Mouse (Mus musculus) forelimb bud, embryonic 11.5 days (tissue): ENCODE measurements at regions not wholly inside any gene's neighbourhood (a gene's known extent, or its start where the extent isn't known, plus 50 kb on each side); places are given as distances from the start of the nearest gene placed in this dataset.

Experiments
- DNase-seq: peaks from one replicate; pipeline ENCODE4 v3.0.0-alpha.2; 2012; ENCODE audit warnings: low read depth, low spot score

- DNase-seq, result no peak
Measured at GRCm38 (mm10) chr6:49893113-49893512, 70.6 kb downstream of the Npy start.

DNA sequence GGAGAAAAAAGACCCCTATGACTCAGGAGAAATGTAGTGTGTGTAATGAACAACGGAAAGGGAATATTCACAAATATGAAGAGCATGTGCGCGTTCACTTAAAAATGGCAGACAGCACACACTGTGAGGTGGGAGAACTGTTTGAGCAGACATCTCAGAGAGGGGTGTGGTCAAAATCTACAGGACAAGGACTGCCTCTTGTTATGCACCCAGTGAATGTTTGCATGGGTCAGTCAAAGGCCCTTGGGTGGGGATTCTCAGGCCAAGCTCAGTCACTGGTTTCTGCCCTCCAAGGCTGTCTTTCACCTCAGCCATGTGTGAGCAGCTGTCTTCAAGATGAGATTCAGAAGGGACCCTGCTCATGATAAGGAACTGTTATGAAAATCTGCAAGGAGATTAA lies 76.6 kb downstream of the Npy start:
- no peak for DNase-seq

DNA sequence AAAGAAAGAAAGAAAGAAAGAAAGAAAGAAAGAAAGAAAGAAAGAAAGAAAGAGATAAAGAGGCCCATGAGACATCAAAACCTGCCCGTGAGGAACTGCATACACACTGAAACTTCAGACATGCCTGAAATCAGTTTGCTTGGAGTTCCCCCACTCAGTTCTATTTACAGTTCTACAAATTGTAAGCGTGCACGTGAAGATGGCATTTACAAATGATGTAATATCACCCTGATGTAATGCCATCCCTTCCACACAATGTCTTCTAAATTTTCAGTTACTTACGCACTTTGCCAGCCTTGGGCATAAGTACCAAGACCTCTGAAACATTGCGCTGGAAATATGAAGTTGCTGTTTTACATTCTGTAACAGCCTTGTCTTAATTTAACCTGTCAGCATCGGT lies 79.0 kb downstream of the Npy start:
- DNase-seq, result no peak

DNA sequence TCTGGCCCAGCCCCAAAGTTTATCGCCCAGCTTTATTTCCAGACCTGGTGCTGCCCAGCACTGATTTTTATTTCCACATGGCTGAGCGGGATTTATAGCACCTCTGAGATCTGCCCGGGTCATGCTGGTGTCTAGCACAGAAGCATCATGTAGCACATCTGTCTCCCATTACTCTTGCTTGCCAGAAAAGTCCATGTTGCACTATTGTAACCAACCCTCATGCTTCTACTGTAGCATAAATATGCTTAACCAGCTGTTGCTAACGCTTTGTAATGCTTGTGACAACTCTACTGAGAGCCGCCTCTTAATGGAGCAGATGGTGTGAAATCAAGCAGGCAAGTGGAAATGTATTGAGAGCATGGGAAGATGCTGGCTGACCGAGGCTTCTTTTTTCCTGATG lies 81.5 kb downstream of the Npy start:
- peak; percentile 63 for DNase-seq

GRCm38 (mm10) chr6:49906456-49906855 lies 83.9 kb downstream of the Npy start:
- DNase-seq, result no peak

GRCm38 (mm10) chr6:49919089-49919812 lies 96.7 kb downstream of the Npy start:
- DNase-seq, result peak; percentile 47

DNA sequence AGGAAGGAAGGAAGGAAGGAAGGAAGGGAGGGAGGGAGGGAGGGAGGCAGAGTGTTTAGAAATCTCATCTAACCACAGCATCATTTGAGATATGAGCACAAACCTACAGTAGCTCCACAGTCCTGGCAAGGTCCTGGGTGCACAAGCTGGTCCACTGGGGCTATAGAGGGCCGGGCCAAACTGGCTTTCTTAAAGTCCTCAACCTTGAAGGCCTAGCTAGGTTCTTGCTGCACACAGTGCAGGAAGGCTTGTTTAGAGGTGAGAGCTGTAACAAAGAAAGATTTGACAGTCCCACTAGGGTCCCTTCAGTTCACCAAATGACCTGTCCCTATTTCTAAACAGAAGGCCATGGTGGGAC lies 97.3 kb downstream of the Npy start:
- DNase-seq, result no peak

DNA sequence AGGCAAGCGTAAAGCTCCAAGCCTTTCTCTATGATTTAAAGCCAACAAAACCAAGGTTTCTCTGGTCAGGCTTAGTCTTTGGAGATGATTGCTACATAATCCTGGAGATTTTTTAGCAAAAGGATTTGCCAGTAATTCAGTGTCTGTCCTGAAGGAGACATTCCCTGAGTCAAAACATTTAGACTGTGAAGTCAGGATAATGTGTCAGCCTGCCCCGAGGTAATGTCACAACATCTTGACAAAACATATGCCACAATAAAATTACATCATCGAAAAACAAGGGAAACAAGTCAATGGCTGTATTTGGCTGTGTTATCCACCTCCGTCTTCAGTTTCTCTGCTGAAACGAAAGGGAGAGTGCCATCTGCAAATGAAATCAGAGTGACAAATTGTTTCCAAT lies 101.8 kb downstream of the Npy start:
- no peak for DNase-seq

GRCm38 (mm10) chr6:49928075-49928474 lies 105.6 kb downstream of the Npy start:
- DNase-seq, result no peak

DNA sequence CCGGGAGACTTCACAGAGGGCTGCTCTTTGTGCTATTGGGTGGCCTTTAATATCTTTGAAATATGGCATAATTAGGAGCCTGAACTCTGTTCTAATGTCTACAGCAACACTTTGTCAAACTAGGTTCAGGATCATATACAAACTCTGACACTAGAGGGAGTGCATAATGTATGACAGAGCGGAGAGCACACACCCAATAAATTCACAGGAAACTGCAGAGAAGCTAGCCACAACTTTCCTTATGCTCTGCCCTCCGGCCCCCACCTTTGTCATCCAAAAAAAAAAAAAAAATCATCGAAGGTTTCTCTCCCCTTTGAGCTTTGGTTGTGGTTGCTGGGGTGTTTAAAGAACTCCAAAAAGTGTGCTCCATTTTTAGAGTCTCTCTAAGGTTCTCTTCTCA lies 107.6 kb downstream of the Npy start:
- peak; percentile 50 for DNase-seq

DNA sequence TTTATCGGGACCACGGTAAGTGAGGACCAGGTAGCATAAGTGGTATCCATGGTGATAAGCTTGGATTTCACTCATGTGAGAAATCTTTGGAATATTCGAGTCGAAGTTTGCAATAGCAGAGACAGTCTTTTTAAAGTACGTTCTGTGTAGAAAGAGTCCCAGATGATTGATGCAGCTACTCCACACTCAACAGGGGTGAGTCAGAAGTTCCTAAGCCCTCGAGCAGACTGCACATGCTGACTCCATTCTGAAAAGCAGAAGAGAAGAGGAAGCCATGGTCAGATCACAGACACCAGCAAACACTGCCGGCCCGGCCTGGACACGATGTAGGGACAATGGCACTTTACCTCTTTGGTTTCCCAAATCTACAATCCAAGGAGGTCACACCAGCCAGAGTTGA lies 120.6 kb downstream of the Npy start:
- no peak for DNase-seq

- DNase-seq, result no peak
Measured at GRCm38 (mm10) chr6:49958891-49959290, 136.4 kb downstream of the Npy start.

DNA sequence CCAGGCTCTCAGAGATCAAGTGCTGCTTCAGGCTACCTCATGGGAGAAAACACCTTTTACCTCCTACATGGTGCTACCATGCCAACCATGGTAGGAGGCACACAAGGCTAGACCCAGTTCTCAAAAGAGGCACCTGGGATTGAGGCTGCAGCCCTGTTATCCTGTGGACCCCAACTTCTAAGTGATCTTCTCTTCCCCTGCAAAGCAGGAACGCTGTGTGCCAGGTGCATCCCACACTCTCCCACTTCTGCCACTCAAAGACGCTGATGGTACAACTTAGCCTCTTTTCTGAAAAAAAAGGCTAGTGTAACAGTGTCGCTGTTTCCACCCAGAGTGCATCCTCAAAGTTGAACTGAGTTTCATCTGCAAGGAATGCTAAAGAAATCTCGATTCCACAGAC lies 138.7 kb downstream of the Npy start:
- DNase-seq, result no peak

- peak; percentile 75 for DNase-seq
Measured at GRCm38 (mm10) chr6:49965944-49966545, 143.5 kb downstream of the Npy start.

DNA sequence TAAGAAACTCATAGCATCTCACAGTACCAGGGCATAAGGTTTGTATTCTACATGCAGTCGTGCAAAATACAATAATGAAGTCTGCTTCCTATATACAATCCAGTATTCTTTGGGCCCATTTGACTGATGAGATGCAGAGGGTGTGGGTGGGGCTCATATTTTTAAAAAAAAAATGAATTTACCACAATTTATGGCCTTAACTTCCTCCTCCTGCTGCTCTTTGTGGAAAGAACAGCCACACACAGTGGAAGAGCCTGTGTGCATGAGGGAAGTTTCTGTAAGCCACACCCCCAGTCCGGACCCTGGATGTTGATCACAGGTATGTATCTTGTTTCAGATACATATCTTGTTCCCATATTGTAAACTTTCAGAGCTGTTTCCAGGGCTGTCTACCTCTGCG lies 143.5 kb upstream of the Mpp6 start:
- DNase-seq, result no peak

DNA sequence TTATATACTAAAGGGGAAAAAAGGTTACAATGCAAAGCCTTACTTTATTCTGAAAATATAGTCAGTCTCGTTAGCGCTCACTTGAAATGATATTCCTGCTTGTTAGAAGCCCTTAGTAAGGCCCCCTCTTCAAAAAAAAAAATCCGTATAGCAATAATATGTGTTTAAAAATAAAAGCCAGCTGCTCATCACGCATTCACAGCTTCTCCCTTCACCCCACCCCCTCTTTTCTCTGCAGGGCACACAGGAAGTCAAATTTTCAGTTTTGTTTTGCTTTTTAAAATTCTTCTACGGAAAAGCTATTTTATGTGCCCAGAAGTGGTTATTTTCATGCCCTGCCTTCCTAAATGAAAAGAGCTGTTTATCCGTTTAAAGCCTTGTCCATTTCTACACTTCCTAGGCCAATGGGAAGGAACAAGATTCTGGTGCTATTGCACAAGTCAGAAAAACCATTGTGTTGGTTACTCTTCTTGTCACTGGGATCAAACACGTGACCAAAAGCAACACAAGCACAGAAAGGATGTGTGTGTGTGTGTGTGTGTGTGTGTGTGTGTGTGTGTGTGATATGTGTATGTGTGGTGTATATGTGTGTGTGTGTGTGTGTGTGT lies 136.7 kb upstream of the Mpp6 start:
- DNase-seq, result no peak

GRCm38 (mm10) chr6:49977783-49978182 lies 132.3 kb upstream of the Mpp6 start:
- DNase-seq, result peak; percentile 67

DNA sequence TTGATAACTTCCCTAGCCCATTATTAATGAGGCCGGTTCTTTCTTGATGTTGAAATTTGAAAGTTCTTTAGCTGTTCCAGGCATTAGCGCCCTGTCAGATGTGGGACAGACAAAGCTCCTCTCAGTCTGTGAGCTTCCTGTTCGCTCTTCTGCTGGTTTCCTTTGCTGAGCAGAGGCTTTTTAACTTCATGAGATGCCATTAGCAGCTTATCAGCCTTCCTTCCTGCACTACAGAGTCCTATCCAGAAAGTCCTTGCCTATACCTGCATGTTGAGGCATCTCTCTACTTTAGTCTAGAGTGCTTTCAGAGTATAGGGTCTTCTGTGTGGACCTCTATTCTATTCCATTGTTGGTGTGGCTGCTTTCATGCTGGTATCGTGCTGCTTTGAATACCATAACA lies 126.3 kb upstream of the Mpp6 start:
- DNase-seq, result no peak

DNA sequence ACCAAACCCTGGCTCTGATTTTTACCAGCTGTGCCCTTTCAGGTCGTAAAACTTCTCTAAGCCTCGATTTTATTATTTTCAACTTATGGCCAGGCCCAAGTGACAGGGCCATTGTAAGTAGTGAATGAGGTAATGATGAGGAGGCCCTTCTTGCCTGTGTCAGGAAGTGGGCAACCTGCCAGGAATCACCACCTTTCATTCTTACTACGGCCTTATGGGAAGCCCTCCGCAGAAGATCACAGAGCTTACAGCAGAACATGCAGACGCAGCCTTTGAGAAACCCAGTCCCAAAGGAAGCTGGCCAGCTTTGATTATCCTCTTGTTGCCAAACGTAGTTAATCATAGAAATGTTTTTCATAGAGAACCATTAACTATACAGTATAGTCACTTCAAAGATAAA lies 124.9 kb upstream of the Mpp6 start:
- peak; percentile 83 for DNase-seq

DNA sequence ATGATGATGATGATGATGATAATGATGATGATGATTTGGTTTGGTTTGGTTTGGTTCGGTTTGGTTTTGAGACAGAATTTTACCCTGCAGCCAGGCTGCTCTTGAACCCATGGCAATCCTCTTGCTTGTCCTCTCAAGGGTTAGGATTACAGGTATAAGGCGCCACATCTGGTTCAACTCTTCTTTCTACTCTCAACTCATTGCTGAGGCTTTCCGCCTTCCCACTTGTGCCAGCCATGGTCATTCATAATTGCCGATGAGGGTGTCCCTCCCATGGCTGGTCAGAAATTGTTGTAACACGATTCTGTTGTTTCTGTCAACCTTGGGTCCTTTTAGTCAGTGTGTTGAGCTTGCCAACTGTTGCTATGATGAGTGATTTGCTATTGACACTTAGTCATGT lies 122.9 kb upstream of the Mpp6 start:
- DNase-seq, result no peak

- no peak for DNase-seq
Measured at GRCm38 (mm10) chr6:49987541-49988210, 122.4 kb upstream of the Mpp6 start.

GRCm38 (mm10) chr6:49989585-49990521 lies 120.2 kb upstream of the Mpp6 start:
- no peak for DNase-seq
